Mouse (Mus musculus) WW6 (cell line): Measurements from ENCODE around the gene Afap1l2.

Experiments used
- DNase-seq: peaks from one replicate; pipeline ENCODE4 v3.0.0-alpha.2; 2013; ENCODE audit warnings: low read depth, low spot score

Afap1l2 gene

DNA sequence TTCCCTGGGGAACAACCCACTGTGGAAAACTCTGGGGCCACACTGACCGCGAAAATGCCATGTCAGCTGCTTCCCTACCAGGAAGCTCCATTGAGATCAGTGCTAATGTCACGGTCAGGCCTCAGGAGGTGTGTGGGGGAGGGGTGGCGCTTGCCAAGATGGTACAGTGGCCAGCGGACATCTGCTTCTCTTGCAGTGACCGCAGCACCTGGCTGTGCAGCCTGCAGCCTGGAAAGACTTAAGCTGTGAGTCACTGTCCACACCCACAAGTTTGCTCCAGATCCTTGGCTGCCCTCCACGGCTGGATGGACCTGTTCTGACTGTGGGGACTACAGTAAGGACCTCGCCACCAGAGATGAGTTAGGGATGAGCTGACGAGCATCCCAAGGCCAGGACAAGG lies 68.2 kb downstream of the Afap1l2 start:
- DNase-seq = no peak

- DNase-seq = no peak
Observed at GRCm38 (mm10) chr19:56937911-56938310, 70.1 kb downstream of the Afap1l2 start.

GRCm38 (mm10) chr19:56936253-56936652 lies 71.8 kb downstream of the Afap1l2 start:
- no peak for DNase-seq

GRCm38 (mm10) chr19:56935777-56936176 lies 72.3 kb downstream of the Afap1l2 start:
- no peak for DNase-seq

GRCm38 (mm10) chr19:56935111-56935510 lies 72.9 kb downstream of the Afap1l2 start:
- no peak for DNase-seq

DNA sequence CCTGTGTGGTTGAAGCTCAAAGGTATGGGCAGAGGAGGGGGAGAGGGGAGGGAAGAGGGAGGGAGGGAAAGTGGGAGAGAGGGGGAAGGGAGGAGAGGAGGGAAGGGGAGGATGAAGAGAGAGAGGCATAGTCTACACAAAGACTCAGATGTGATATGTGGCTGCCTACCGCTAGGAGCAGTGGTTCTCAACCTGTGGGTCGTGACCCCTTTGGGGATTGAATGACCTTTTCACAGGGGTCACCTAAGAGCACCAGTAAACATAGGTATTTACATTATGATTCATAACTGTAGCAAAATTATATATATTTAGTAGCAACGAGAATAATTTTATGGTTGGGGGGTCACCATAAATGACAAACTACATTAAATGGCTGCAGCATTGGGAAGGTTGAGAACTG lies 74.2 kb downstream of the Afap1l2 start:
- no peak for DNase-seq

DNA sequence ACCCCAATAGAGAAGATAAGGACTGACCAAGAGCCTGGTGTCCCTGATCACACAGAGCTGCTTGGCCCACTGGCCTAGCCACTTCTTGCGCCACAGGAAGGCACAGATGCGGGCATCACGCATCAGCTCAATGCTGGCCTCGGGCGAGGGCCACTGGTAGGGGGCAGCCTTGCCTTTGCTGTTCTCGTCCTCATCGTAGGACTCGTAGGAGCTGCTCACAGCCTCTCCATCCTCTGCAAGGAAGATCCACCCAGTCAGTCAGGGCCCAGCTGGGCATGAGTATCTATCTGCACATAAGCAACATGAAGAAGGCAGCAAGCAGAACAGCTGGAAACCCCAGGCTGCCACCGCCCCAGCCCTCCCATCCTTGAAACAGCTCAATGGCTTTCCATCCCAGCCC lies 78.0 kb downstream of the Afap1l2 start:
- no peak for DNase-seq

- no peak for DNase-seq
Observed at GRCm38 (mm10) chr19:56929392-56929791, 78.6 kb downstream of the Afap1l2 start.

DNA sequence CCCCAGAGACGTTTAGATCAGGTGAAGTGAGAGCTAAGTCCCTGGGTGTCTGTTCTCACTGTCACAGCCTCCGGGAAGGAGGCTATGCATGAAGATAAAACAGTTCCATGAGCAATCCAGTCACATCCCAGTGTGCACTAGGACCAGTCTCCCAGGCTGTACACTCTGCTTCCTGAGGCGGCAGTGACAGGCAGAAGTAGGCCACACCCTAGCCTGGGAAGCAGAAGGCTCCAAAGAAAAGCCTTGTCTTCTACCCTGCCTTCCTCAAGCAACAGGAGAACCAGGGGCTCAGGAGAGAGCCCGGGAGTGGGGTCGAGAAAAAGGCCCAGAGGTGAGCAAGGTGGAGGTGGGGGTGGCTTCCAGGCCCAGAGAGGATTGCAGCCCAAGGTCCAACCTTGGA lies 86.3 kb downstream of the Afap1l2 start:
- no peak for DNase-seq

DNA sequence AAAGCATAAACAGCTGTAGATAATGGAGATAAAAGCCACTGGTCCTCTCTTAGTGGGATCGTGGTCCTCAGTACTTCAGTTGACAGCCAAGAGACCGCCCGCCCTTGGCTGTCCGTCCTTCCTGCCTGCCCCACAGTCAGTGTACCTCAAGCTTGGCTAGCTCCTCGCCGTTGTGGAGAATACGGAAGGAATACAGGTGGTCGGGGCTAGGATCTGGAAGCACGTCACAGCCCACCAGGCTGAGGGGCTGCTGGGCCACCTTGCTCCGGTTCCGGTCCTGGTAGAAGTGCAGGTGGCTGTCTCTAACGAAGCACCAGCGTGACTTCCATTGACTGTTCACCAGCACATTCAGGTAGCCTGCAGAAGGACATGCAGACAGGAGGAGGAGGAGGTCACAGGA lies 87.8 kb downstream of the Afap1l2 start:
- DNase-seq = no peak

DNA sequence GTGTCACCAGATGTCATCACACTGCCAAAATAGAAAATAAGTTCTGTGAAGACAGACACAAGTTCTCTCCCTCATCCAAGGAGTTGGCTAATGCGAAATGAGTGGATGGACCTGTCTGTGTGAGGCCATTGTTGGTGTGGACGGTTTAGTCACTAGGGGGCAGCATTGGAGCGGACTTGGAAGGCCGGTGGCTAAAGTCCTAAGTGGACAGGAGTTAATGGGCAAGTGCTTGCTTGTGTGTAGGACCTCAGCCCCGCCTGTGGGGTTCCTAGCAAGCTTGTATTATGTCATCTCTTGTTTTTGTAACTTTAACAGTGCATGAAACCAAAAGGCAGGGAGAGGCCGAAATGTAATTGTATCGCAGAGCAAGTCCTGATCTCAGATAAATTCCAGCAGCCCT lies 88.4 kb downstream of the Afap1l2 start:
- no peak for DNase-seq

GRCm38 (mm10) chr19:56915084-56915483 lies 92.9 kb downstream of the Afap1l2 start:
- no peak for DNase-seq

- DNase-seq = no peak
Observed at GRCm38 (mm10) chr19:56914658-56915057, 93.4 kb downstream of the Afap1l2 start.

DNA sequence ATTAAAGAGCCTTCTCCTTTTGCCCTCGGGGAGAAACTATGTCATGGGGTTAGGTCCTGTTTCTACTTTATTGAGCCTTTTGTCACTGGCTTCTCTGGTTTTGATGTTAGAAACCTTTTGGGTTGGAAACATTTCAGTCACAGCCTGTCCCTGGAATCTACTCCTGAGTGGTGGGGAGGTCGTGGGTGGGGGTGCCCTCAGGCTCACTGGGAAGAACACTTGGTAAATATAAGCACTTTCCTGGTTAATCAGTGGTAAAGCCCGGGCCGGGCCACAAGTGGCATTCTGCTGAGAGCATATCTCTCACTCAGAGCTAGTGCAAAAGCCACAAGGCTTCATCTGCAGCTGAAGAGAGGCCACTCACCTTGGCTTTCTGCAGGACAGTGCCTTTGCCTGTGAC lies 94.3 kb downstream of the Afap1l2 start:
- DNase-seq = no peak

DNA sequence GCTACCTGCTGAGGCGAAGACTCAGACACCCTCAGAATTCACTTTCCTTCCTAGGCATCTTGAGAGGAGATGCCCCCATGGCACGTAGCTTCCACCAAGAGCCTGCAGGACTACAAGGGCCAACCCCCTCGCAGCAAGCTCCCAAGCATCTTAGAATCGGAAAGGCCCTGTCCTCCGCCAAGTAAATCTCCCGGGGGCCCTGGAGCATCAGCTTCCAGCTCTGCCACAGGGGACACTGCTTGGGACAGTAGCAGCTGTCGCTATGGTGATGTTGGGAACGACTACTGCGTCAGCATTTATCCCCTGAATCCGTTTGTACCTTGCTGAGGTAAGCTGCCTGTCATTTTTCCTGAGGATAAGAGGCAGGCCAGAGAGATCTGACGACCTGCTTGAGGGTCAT lies 97.5 kb downstream of the Afap1l2 start:
- no peak for DNase-seq

- no peak for DNase-seq
Observed at GRCm38 (mm10) chr19:56908472-56909270, 99.4 kb downstream of the Afap1l2 start.

GRCm38 (mm10) chr19:56907850-56908249 lies 100.2 kb downstream of the Afap1l2 start:
- no peak for DNase-seq

DNA sequence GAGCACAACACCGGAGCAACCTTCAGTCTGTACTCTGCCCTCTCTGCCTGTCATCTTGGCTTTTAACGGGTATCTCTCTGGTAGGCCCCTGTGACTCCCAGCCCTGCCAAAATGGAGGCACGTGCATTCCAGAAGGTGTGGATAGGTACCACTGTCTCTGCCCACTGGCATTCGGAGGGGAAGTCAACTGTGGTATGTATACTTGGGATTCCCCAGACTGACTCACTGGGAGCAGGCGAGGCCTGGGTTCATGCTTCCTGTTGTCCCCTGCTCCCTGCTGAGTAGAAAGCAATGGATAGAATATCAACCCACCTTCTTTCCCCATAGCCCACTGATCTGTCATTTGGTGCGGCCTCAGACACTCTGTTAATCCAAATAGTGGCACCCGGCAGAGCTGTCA lies 102.6 kb downstream of the Afap1l2 start:
- no peak for DNase-seq

DNA sequence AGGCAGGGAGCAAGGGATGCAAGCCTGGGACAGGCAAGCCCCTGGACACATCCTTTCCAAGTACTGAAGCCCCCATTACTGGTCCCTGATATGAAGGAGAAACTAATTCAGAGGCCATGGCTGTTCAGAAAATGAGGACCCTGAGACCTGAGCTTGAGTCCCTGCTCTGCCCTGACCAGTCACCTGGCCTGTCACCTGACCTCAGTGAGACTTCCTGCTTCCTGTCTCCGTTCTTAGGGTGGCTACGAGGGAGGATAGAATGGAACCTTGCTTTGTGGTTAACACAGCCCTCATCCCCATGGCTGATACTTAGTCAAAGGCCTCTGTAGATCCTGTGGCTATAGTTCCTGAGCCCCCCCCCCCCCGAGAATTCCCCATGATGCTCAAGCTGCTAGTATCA lies 103.9 kb downstream of the Afap1l2 start:
- DNase-seq = no peak

DNA sequence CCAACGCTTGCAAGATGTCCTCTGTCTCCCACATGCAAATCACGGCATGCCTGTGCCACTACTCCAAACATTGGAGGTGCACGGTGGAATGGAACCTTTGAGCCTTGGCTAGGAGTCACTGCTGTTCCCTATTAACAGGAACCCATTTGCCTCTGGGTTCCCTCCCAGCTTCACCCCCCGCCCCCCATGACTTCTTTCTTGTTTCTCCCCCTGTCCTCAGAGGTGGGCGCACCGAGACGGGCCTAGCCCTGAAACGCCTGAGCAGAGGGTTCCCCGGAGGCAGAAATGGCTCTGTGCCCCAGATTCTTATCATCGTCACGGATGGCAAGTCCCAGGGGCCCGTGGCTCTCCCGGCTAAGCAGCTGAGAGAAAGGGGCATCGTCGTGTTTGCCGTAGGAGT lies 110.4 kb downstream of the Afap1l2 start:
- DNase-seq = no peak

DNA sequence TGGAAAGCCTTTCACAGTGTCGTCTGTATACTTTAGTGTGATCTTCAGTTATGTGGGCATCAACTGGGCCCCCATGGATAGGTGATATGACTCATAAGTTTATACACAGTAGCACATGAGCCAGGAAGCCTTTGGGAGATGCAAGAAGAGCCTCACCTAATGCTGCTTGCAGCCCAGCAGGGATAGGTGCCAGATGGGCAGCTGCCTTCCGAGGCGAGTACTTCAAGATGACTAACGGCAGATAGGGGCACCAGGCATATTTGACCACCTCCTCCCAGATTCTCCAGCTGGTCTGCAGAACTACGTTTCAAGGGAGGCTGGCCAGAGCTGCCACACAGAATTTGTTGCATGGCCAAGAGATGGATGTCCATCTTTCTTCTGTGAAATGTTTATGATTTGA lies 114.7 kb downstream of the Afap1l2 start:
- DNase-seq = no peak

- no peak for DNase-seq
Observed at GRCm38 (mm10) chr19:56892586-56892985, 115.4 kb downstream of the Afap1l2 start.

DNA sequence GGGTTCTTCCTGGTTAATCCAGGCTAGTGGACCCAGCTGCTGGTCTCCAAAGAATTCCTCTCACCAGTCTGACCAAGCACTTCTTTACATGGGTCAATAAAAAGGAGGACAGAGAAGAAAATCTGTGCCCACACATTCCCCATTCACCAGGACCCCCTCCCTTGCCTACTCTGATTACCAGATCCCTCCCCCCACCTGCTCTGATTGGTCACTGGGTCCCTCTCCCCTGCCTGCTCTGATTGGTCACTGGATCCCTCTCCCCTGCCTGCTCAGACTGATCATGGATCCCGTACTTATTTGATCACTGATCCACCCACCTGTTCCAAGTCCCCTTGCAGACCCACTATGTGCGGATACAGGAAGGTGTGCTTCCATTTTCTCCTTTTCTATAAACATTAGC lies 116.6 kb downstream of the Afap1l2 start:
- no peak for DNase-seq

DNA sequence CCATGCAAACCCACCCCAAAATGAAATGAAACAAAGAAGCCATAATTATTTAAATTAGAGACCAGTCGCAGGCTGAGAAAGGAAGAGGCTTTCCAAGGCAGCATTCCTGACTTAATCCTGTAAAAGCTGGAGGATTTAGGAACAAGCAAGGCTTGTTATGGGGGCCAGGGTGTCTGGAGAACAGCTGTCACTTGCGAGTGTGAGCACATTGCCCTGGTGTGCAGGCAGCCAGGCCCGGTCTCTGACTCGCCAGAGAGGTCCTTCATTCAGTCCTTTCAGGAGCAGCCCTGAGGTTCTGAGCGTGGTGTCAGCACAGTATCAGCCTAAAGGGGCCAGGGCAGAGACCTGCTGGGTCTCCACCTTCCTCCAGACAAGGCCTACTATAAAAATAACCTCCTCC lies 119.4 kb downstream of the Afap1l2 start:
- no peak for DNase-seq
